Mouse (Mus musculus): ENCODE results near the gene Astn2. TPM values are rescaled to one million over a fixed set of nuclear protein-coding genes. Genes with fewer than 3 reads are reported as not detected.

Gene Astn2
- polyA plus RNA-seq, 1 experiment from 2014 or later = 0.15 TPM

- Histone ChIP-seq H3K4me2 (ENCODE audit: low read depth, low read length) (no peak overlapping the region), H3K9me3 (replicated peaks; ENCODE audit: control insufficient read depth, low read length) (no peaks in the 10 kb centered on the region), H3K27me3 (ENCODE audit: control insufficient read depth, insufficient read depth, low read length) (no peaks in the 10 kb centered on the region), H3K27ac (ENCODE audit: low read length) (no peak overlapping the region), H3K36me3 (ENCODE audit: control insufficient read depth, insufficient read depth, low read length) (no peaks in the 10 kb centered on the region), H3K4me3 (replicated peaks; ENCODE audit: low read length) (no peak overlapping the region), H3K9ac (ENCODE audit: low read length) (no peak overlapping the region), H3K4me1 (ENCODE audit: control insufficient read depth, insufficient read depth, low read length) (no peaks in the 10 kb centered on the region)
- ATAC-seq (ENCODE audit: insufficient read depth, low FRiP score) = no peak
- WGBS = 47% methylated on average over 5 of the region's 5 CpGs
Measured at GRCm38 (mm10) chr4:65896092-65897027, 508.1 kb downstream of the Astn2 start.

DNA sequence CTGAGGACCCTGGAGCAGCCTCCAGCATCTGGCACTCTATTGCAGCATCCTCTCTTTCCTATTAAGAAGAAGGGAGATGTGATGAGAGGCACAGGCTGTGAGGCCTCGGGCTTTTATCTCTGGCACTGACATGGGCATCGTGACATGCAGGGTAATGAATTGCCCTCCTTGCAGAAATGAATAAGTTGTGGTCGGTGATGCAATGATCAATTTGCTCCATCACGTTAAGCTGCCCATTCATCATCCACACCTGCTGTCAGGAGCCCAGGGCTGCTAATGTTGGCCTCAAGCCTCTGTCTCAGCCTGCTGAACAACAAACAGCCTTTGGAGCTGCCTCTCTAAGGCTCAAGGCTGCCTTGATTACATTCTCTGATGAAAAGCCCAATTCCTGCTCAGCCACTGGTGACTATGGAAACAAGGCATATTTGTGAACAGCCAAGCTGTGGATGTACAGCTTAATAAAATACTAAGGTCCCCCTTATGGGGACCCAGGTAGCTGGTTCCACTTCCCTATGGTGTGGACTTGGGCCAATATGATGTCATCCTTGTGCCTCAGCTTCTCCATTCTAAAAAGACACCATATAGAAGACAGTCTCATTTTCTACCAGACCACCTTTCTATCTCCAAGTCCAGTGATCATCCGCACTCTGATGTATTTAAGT is 515.9 kb downstream of the Astn2 start:
- no peaks in the 10 kb centered on the region for H3K36me3 ChIP-seq (ENCODE audit: control insufficient read depth, insufficient read depth, low read length)
- no peaks in the 10 kb centered on the region for H3K27me3 ChIP-seq (ENCODE audit: control insufficient read depth, insufficient read depth, low read length)
- no peak overlapping the region for H3K4me3 ChIP-seq (replicated peaks; ENCODE audit: low read length)
- ATAC-seq (ENCODE audit: insufficient read depth, low FRiP score) = no peak
- no peak overlapping the region for H3K4me2 ChIP-seq (ENCODE audit: low read depth, low read length)
- 35% methylated on average over 5 of the region's 5 CpGs for WGBS
- no peak overlapping the region for H3K9ac ChIP-seq (ENCODE audit: low read length)
- H3K27ac ChIP-seq (ENCODE audit: low read length) = no peak overlapping the region
- no peaks in the 10 kb centered on the region for H3K4me1 ChIP-seq (ENCODE audit: control insufficient read depth, insufficient read depth, low read length)
- no peaks in the 10 kb centered on the region for H3K9me3 ChIP-seq (replicated peaks; ENCODE audit: control insufficient read depth, low read length)

DNA sequence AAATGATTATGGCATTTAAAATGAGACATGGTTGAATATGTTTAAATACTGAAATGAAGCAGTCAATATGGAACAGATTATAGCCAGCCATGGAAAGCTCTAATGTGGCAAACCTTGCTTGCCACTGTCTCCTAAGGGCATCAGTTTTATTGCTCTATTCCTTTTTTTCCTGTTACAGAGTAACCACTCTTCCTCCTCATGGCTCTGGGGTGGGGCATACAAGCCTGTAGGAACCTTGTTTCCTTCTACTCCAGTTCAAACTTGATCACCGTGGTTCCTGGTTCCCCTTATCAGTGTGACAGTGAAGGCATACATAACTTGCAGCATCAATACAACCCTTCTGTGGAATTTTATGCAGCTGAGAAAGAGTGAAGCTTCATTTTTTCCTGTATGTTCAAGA is 517.5 kb downstream of the Astn2 start:
- Histone ChIP-seq H3K9me3 (replicated peaks; ENCODE audit: control insufficient read depth, low read length) (no peaks in the 10 kb centered on the region), H3K36me3 (ENCODE audit: control insufficient read depth, insufficient read depth, low read length) (no peaks in the 10 kb centered on the region), H3K4me2 (ENCODE audit: low read depth, low read length) (no peak overlapping the region), H3K9ac (ENCODE audit: low read length) (no peak overlapping the region), H3K4me3 (replicated peaks; ENCODE audit: low read length) (no peak overlapping the region), H3K4me1 (ENCODE audit: control insufficient read depth, insufficient read depth, low read length) (no peaks in the 10 kb centered on the region), H3K27me3 (ENCODE audit: control insufficient read depth, insufficient read depth, low read length) (no peaks in the 10 kb centered on the region), H3K27ac (ENCODE audit: low read length) (no peak overlapping the region)
- no peak for ATAC-seq (ENCODE audit: insufficient read depth, low FRiP score)
- 49% methylated on average over 1 of the region's 1 CpGs for WGBS

DNA sequence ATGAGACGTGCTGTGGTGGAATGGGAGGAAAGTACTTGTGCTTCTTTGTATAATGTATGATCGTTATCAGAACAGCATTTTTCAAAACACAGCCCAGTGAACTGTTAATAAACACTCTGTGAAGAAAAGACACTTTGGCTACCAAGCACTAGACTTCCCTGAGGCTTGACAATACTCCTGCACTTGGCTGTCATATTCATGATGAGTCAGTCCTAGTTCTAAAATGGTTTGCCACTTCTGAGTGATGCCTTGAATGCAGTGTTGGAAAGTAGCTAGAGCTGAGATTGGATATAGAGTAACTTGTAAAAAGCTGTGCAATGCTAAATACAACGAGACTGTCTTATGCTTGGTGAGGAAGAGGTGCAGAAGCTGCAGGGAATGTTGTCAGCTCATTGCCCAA is 518.5 kb downstream of the Astn2 start:
- Histone ChIP-seq H3K4me2 (ENCODE audit: low read depth, low read length) (no peak overlapping the region), H3K4me1 (ENCODE audit: control insufficient read depth, insufficient read depth, low read length) (no peaks in the 10 kb centered on the region), H3K27ac (ENCODE audit: low read length) (no peak overlapping the region), H3K9me3 (replicated peaks; ENCODE audit: control insufficient read depth, low read length) (no peaks in the 10 kb centered on the region), H3K36me3 (ENCODE audit: control insufficient read depth, insufficient read depth, low read length) (no peaks in the 10 kb centered on the region), H3K4me3 (replicated peaks; ENCODE audit: low read length) (no peak overlapping the region), H3K27me3 (ENCODE audit: control insufficient read depth, insufficient read depth, low read length) (no peaks in the 10 kb centered on the region), H3K9ac (ENCODE audit: low read length) (no peak overlapping the region)
- 71% methylated on average over 3 of the region's 3 CpGs for WGBS
- ATAC-seq (ENCODE audit: insufficient read depth, low FRiP score) = no peak

- Histone ChIP-seq H3K4me2 (ENCODE audit: low read depth, low read length) (no peak overlapping the region), H3K4me3 (replicated peaks; ENCODE audit: low read length) (no peak overlapping the region), H3K9me3 (replicated peaks; ENCODE audit: control insufficient read depth, low read length) (no peaks in the 10 kb centered on the region), H3K9ac (ENCODE audit: low read length) (no peak overlapping the region), H3K4me1 (ENCODE audit: control insufficient read depth, insufficient read depth, low read length) (no peaks in the 10 kb centered on the region), H3K27me3 (ENCODE audit: control insufficient read depth, insufficient read depth, low read length) (no peaks in the 10 kb centered on the region), H3K36me3 (ENCODE audit: control insufficient read depth, insufficient read depth, low read length) (no peaks in the 10 kb centered on the region), H3K27ac (ENCODE audit: low read length) (no peak overlapping the region)
- ATAC-seq (ENCODE audit: insufficient read depth, low FRiP score) = peak; percentile 29; the same call in 1 of the 2 replicates
- WGBS = 39% methylated on average over 2 of the region's 2 CpGs
Measured at GRCm38 (mm10) chr4:65874236-65874781, 530.1 kb downstream of the Astn2 start.

- H3K4me2 ChIP-seq (ENCODE audit: low read depth, low read length) = no peak overlapping the region
- no peak for ATAC-seq (ENCODE audit: insufficient read depth, low FRiP score)
- no peak overlapping the region for H3K9ac ChIP-seq (ENCODE audit: low read length)
Measured at GRCm38 (mm10) chr4:65864551-65864950, 539.9 kb downstream of the Astn2 start.

DNA sequence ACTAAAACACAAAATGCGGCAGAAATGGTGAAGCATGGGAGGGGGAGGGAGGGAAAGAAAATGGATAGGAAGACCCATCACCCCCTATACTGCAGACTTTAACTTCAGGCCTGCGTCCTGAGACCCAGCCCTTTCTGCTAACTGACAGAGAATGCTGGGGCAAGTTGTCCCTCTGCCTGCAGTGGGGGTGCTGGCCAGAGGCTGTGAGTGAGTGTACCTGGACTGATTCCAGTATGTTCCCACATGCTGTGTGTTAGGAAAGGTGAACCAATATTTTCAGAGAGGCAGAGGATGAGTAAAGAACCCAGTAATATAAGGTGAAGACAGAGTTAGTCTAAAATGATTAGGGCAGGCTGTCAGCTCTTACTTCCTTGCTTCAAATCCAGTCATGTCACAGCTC is 561.2 kb downstream of the Astn2 start:
- Histone ChIP-seq H3K27ac (ENCODE audit: low read length) (no peak overlapping the region), H3K9me3 (replicated peaks; ENCODE audit: control insufficient read depth, low read length) (no peaks in the 10 kb centered on the region), H3K36me3 (ENCODE audit: control insufficient read depth, insufficient read depth, low read length) (no peaks in the 10 kb centered on the region), H3K4me2 (ENCODE audit: low read depth, low read length) (no peak overlapping the region), H3K9ac (ENCODE audit: low read length) (no peak overlapping the region), H3K4me3 (replicated peaks; ENCODE audit: low read length) (no peak overlapping the region), H3K4me1 (ENCODE audit: control insufficient read depth, insufficient read depth, low read length) (no peaks in the 10 kb centered on the region), H3K27me3 (ENCODE audit: control insufficient read depth, insufficient read depth, low read length) (no peaks in the 10 kb centered on the region)
- 53% methylated on average over 2 of the region's 2 CpGs for WGBS
- ATAC-seq (ENCODE audit: insufficient read depth, low FRiP score) = no peak

More at GRCm38 (mm10) chr4:65864551-65864950, 539.9 kb downstream of the Astn2 start:
- no peak overlapping the region for H3K4me3 ChIP-seq (replicated peaks; ENCODE audit: low read length)
- H3K27me3 ChIP-seq (ENCODE audit: control insufficient read depth, insufficient read depth, low read length) = no peaks in the 10 kb centered on the region
- no peaks in the 10 kb centered on the region for H3K9me3 ChIP-seq (replicated peaks; ENCODE audit: control insufficient read depth, low read length)
- H3K36me3 ChIP-seq (ENCODE audit: control insufficient read depth, insufficient read depth, low read length) = no peaks in the 10 kb centered on the region
- H3K4me1 ChIP-seq (ENCODE audit: control insufficient read depth, insufficient read depth, low read length) = no peaks in the 10 kb centered on the region
- no peak overlapping the region for H3K27ac ChIP-seq (ENCODE audit: low read length)

DNA sequence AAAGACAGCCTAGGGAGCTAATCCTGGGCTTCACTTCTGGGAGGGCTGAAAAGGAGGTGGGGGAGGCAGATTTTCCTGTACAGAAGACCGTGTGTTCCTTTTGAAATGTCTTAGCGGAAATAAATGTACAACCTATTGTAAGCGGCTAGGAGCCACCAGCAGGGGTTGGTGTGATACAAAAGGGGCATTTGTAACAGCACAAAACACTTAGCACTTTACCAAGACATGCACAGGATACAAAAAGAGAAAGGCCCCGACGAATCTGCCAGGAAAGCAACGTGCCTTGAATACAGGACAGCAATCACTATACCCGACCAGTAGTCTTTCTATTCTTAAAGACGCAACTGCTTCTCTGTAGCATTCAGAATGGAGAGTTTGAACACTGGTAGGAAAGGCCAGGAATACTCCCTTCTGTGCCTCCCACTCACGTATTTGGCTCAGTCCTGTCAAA is 564.8 kb downstream of the Astn2 start:
- H3K36me3 ChIP-seq (ENCODE audit: control insufficient read depth, insufficient read depth, low read length) = no peaks in the 10 kb centered on the region
- H3K27ac ChIP-seq (ENCODE audit: low read length) = no peak overlapping the region
- H3K27me3 ChIP-seq (ENCODE audit: control insufficient read depth, insufficient read depth, low read length) = no peaks in the 10 kb centered on the region
- ATAC-seq (ENCODE audit: insufficient read depth, low FRiP score) = no peak
- H3K4me1 ChIP-seq (ENCODE audit: control insufficient read depth, insufficient read depth, low read length) = no peaks in the 10 kb centered on the region
- H3K9ac ChIP-seq (ENCODE audit: low read length) = no peak overlapping the region
- H3K4me3 ChIP-seq (replicated peaks; ENCODE audit: low read length) = no peak overlapping the region
- WGBS = 69% methylated on average over 9 of the region's 9 CpGs
- H3K4me2 ChIP-seq (ENCODE audit: low read depth, low read length) = no peak overlapping the region
- H3K9me3 ChIP-seq (replicated peaks; ENCODE audit: control insufficient read depth, low read length) = no peaks in the 10 kb centered on the region

DNA sequence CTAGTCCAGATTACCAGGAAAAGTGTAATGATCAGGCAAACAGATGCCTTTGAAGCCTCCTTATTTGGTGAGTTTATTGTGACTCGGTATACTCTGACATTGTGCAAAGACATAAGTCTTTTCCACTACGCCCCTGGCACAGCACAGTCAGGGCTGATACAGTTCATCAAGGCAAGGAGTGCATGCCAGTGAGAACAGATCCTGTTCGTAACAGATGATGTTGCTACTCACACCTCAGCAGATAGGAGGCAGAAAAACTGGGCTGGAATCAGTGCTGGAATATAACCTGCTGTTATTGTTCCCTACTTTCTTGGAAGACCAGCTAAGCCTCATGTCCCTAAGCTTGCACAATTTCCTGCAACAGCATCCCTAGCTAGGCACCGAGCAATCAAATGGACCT is 565.6 kb downstream of the Astn2 start:
- Histone ChIP-seq H3K9ac (ENCODE audit: low read length) (no peak overlapping the region), H3K4me2 (ENCODE audit: low read depth, low read length) (no peak overlapping the region), H3K9me3 (replicated peaks; ENCODE audit: control insufficient read depth, low read length) (no peaks in the 10 kb centered on the region), H3K4me3 (replicated peaks; ENCODE audit: low read length) (no peak overlapping the region), H3K4me1 (ENCODE audit: control insufficient read depth, insufficient read depth, low read length) (no peaks in the 10 kb centered on the region), H3K36me3 (ENCODE audit: control insufficient read depth, insufficient read depth, low read length) (no peaks in the 10 kb centered on the region), H3K27ac (ENCODE audit: low read length) (no peak overlapping the region), H3K27me3 (ENCODE audit: control insufficient read depth, insufficient read depth, low read length) (no peaks in the 10 kb centered on the region)
- ATAC-seq (ENCODE audit: insufficient read depth, low FRiP score) = no peak
- WGBS = 66% methylated on average over 4 of the region's 4 CpGs
